Comparison of ENCODE assay signal across 10 mouse cellular contexts in the genomic region with DNA sequence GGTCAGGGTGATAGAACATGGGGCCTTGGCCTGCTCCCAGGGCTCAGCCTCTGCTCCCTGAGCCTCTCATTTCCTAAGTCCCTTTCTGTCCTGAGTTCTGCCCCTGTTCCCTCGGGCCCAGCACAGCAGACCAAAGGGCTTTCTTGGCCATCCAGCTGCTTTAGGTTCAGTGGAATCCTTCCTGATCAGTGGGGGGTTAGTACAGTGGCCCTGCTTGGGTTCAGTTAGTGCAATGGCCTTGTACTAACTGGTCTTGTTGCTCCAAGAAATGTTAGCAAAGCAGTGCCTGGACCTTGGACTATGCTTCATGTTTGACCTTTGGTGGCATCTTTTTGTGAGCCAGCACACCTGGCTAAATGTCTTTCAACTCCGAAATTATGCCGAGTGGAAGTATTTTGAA.
DNase-seq lines count a peak whose midpoint lies in the region; ATAC-seq lines count a peak whose summit lies in the region.
"Had no signal": no experiment of that assay in that cellular context is flagged by ENCODE, and none has a peak within 500 bp of the region (broad histone marks: within the 10 kb centered on the region; RNA-seq: fewer than 3 reads in every experiment).

No protein-coding gene starts in this region.

- H3K4me1 ChIP-seq in hindbrain, embryonic 10.5 days (replicated peaks), result peaks cover 54% of the 10 kb centered on the region
- H3K4me1 ChIP-seq in hindbrain, embryonic 16.5 days (ENCODE audit: control insufficient read depth, insufficient read depth, low read depth, low read length), result peaks cover 24% of the 10 kb centered on the region
- H3K4me1 ChIP-seq in embryonic facial prominence, embryonic 10.5 days, result peaks cover 43% of the 10 kb centered on the region
- H3K4me1 ChIP-seq in hindbrain, embryonic 13.5 days (replicated peaks), result peaks cover 66% of the 10 kb centered on the region
- peaks cover 23% of the 10 kb centered on the region for H3K4me1 ChIP-seq in midbrain, embryonic 15.5 days

- peak overlapping the region; percentile 79 for H3K27ac ChIP-seq in hindbrain, embryonic 10.5 days
- H3K27ac ChIP-seq in hindbrain, embryonic 16.5 days (ENCODE audit: low read depth, low read length), result no peak overlapping the region
- H3K27ac ChIP-seq in embryonic facial prominence, embryonic 10.5 days (replicated peaks), result peak overlapping the region; percentile 35
- peak overlapping the region; percentile 78 for H3K27ac ChIP-seq in hindbrain, embryonic 13.5 days
- no peak overlapping the region for H3K27ac ChIP-seq in midbrain, embryonic 15.5 days

- no peak overlapping the region for H3K9ac ChIP-seq in hindbrain, embryonic 16.5 days (ENCODE audit: low read depth, low read length)
- H3K9ac ChIP-seq in hindbrain, embryonic 13.5 days, result no peak overlapping the region
- no peak overlapping the region for H3K9ac ChIP-seq in midbrain, embryonic 15.5 days

- 77% methylated on average over 3 of the region's 3 CpGs for WGBS in hindbrain, embryonic 10.5 days
- WGBS in hindbrain, embryonic 16.5 days, result 59% methylated on average over 3 of the region's 3 CpGs
- WGBS in embryonic facial prominence, embryonic 10.5 days, result 70% methylated on average over 3 of the region's 3 CpGs
- WGBS in hindbrain, embryonic 13.5 days, result 62% methylated on average over 3 of the region's 3 CpGs
- 70% methylated on average over 3 of the region's 3 CpGs for WGBS in midbrain, embryonic 15.5 days

- peaks cover 4% of the 10 kb centered on the region; the same call in 1 of the 2 replicates for H3K27me3 ChIP-seq in hindbrain, embryonic 10.5 days (ENCODE audit: insufficient read depth, poor library complexity, severe bottlenecking)
- H3K27me3 ChIP-seq in hindbrain, embryonic 16.5 days (replicated peaks; ENCODE audit: control insufficient read depth, insufficient read depth, low read length), result no peaks in the 10 kb centered on the region
- H3K27me3 ChIP-seq in embryonic facial prominence, embryonic 10.5 days (replicated peaks; ENCODE audit: low read depth, poor library complexity, severe bottlenecking), result 0 out of 2 replicates have a peak, but pooled peaks cover 8% of the 10 kb centered on the region
- H3K27me3 ChIP-seq in hindbrain, embryonic 13.5 days, result no peaks in the 10 kb centered on the region
- peaks cover 19% of the 10 kb centered on the region for H3K27me3 ChIP-seq in midbrain, embryonic 15.5 days (replicated peaks)

- no peak for DNase-seq in hindbrain, embryonic 10.5 days (ENCODE audit: low spot score)
- DNase-seq in embryonic facial prominence, embryonic 10.5 days (ENCODE audit: low spot score), result no peak
- DNase-seq in kidney, postnatal 36 days, result peak; percentile 64 to 65
- no peak for DNase-seq in B cell, adult 2 months
- DNase-seq: cerebellum, postnatal 25 days; right cerebral cortex, postnatal 4 days; thymus, postnatal 36 days had no signal

- no peaks in the 10 kb centered on the region for H3K9me3 ChIP-seq in hindbrain, embryonic 10.5 days
- no peaks in the 10 kb centered on the region for H3K9me3 ChIP-seq in hindbrain, embryonic 16.5 days (ENCODE audit: control insufficient read depth, low read length)
- H3K9me3 ChIP-seq in embryonic facial prominence, embryonic 10.5 days, result no peaks in the 10 kb centered on the region
- no peaks in the 10 kb centered on the region for H3K9me3 ChIP-seq in hindbrain, embryonic 13.5 days
- no peaks in the 10 kb centered on the region for H3K9me3 ChIP-seq in midbrain, embryonic 15.5 days

- no peak for ATAC-seq in hindbrain, embryonic 16.5 days
- ATAC-seq in hindbrain, embryonic 13.5 days (ENCODE audit: low FRiP score), result no peak
- ATAC-seq in midbrain, embryonic 15.5 days (replicated peaks), result no peak

- no peak overlapping the region for H3K4me3 ChIP-seq in hindbrain, embryonic 10.5 days
- H3K4me3 ChIP-seq in hindbrain, embryonic 16.5 days (ENCODE audit: low read length), result no peak overlapping the region
- no peak overlapping the region for H3K4me3 ChIP-seq in embryonic facial prominence, embryonic 10.5 days
- H3K4me3 ChIP-seq in hindbrain, embryonic 13.5 days, result no peak overlapping the region
- no peak overlapping the region for H3K4me3 ChIP-seq in midbrain, embryonic 15.5 days

- H3K4me2 ChIP-seq in hindbrain, embryonic 16.5 days (ENCODE audit: low read length), result no peak overlapping the region
- H3K4me2 ChIP-seq in hindbrain, embryonic 13.5 days, result no peak overlapping the region
- H3K4me2 ChIP-seq in midbrain, embryonic 15.5 days, result no peak overlapping the region

- H3K36me3 ChIP-seq in hindbrain, embryonic 10.5 days, result no peaks in the 10 kb centered on the region
- H3K36me3 ChIP-seq in hindbrain, embryonic 16.5 days (ENCODE audit: control insufficient read depth, insufficient read depth, low read length), result no peaks in the 10 kb centered on the region
- H3K36me3 ChIP-seq in embryonic facial prominence, embryonic 10.5 days (replicated peaks), result no peaks in the 10 kb centered on the region
- no peaks in the 10 kb centered on the region for H3K36me3 ChIP-seq in hindbrain, embryonic 13.5 days
- H3K36me3 ChIP-seq in midbrain, embryonic 15.5 days (replicated peaks), result no peaks in the 10 kb centered on the region

Comparison
In these comparisons a context has a peak if more than half of its experiments do, and no peak if none do; other contexts are left out.
1. H3K27ac ChIP-seq: peak in hindbrain, embryonic 10.5 days (single experiment), embryonic facial prominence, embryonic 10.5 days (single experiment) and hindbrain, embryonic 13.5 days (single experiment); none in hindbrain, embryonic 16.5 days (single experiment) and midbrain, embryonic 15.5 days (single experiment).
2. DNase-seq: peak in kidney, postnatal 36 days (2 of 2); none in hindbrain, embryonic 10.5 days (single experiment), embryonic facial prominence, embryonic 10.5 days (single experiment) and B cell, adult 2 months (0 of 2).